Mouse (Mus musculus) liver, embryonic 13.5 days (tissue): Measurements from ENCODE around the gene Lrrc25. TPM values are rescaled to one million over a fixed set of nuclear protein-coding genes. Genes with fewer than 3 reads are reported as not detected.

Experiments
- ATAC-seq: fragments of 200-750 bp; cut with Nextera tagmentation; 2 replicates; pipeline ENCODE4 v1.8.0; 2017; ENCODE audit warnings: low read depth, mild to moderate bottlenecking, moderate number of reproducible peaks, moderate library complexity
- DNase-seq: peaks from one replicate; pipeline ENCODE4 v3.0.0; 2022
- H3K27ac ChIP-seq: fragments of 300-500 bp; sonication (generic); 2 replicates; pipeline ENCODE4 v1.5.1; 2015; ENCODE audit warnings: moderate library complexity, mild to moderate bottlenecking, inconsistent platforms
- H3K27me3 ChIP-seq: fragments of 300-500 bp; sonication (generic); 2 replicates; pipeline ENCODE4 v1.6.1; 2015; ENCODE audit warnings: mild to moderate bottlenecking, inconsistent platforms
- H3K36me3 ChIP-seq: fragments of 300-500 bp; sonication (generic); 2 replicates; pipeline ENCODE4 v1.6.1; 2015; ENCODE audit warnings: mild to moderate bottlenecking, inconsistent platforms
- H3K4me1 ChIP-seq: fragments of 300-500 bp; sonication (generic); replicated peaks from 2 replicates; pipeline ENCODE4 v1.6.1; 2015; ENCODE audit warnings: inconsistent platforms
- H3K4me2 ChIP-seq: fragments of 300-500 bp; sonication (generic); 2 replicates; pipeline ENCODE4 v1.6.1; 2015; ENCODE audit warnings: inconsistent platforms, mild to moderate bottlenecking, moderate library complexity
- H3K4me3 ChIP-seq: fragments of 300-500 bp; sonication (generic); replicated peaks from 2 replicates; pipeline ENCODE4 v1.5.1; 2015; ENCODE audit warnings: mild to moderate bottlenecking, inconsistent platforms
- H3K9ac ChIP-seq: fragments of 300-500 bp; sonication (generic); 2 replicates; pipeline ENCODE4 v1.6.1; 2015; ENCODE audit warnings: mild to moderate bottlenecking, inconsistent platforms
- H3K9me3 ChIP-seq: fragments of 300-500 bp; sonication (generic); replicated peaks from 2 replicates; pipeline ENCODE4 v1.6.1; 2016; ENCODE audit warnings: inconsistent platforms
- WGBS: fragments of 180-500 bp; shearing (Covaris S2); methylation state at CpG from one replicate; pipeline ENCODE4 v1.1.7; 2015; ENCODE audit not compliant: insufficient replicate concordance; 5-methylcytosine and 5-hydroxymethylcytosine counted together
- polyA plus RNA-seq: library from polyadenylated mRNA; unstranded; fragments of >200 nt; fragmentation: Nextera tagmentation; extraction: Ambion mirVana; gene quantifications from 2 replicates; pipeline ENCODE4 v1.2.1, GENCODE M21; 2015

Lrrc25 gene
- polyA plus RNA-seq, 1 experiment from 2014 or later, result 5.4 TPM

GRCm38 (mm10) chr8:70593173-70593572, 22.8 kb upstream of the Lrrc25 start:
- peak overlapping the region; percentile 100 for H3K4me2 ChIP-seq
- DNase-seq (no peak), ATAC-seq (no peak)
- no peaks in the 10 kb centered on the region for H3K9me3 ChIP-seq
- H3K9ac ChIP-seq, result peak overlapping the region; percentile 79
- H3K36me3 ChIP-seq, result peaks cover 68% of the 10 kb centered on the region
- H3K27ac ChIP-seq, result peak overlapping the region; percentile 82
- H3K4me3 ChIP-seq, result peak overlapping the region; percentile 72; the same call in 1 of the 2 replicates
- no peaks in the 10 kb centered on the region for H3K27me3 ChIP-seq
- H3K4me1 ChIP-seq, result peaks cover 63% of the 10 kb centered on the region
- 67% methylated on average over 8 of the region's 8 CpGs for WGBS

GRCm38 (mm10) chr8:70593961-70594609, 21.9 kb upstream of the Lrrc25 start, which contains the start of gene Isyna1:
Gene Isyna1 (plus strand): TSS chr8:70594373.
- peak within 1 kb of the TSS; percentile 79 for H3K9ac ChIP-seq
- ATAC-seq (peak; percentile 88), DNase-seq (peak; percentile 83)
- peak within 1 kb of the TSS; percentile 100 for H3K4me2 ChIP-seq
- under 1% methylated on average over 40 of the region's 40 CpGs for WGBS
- H3K4me1 ChIP-seq, result peaks cover 72% of the 10 kb centered on the region
- peak within 1 kb of the TSS; percentile 72 for H3K4me3 ChIP-seq
- H3K36me3 ChIP-seq, result peaks cover 68% of the 10 kb centered on the region
- no peaks in the 10 kb centered on the region for H3K27me3 ChIP-seq
- H3K9me3 ChIP-seq, result no peaks in the 10 kb centered on the region
- peak within 1 kb of the TSS; percentile 82 for H3K27ac ChIP-seq

DNA sequence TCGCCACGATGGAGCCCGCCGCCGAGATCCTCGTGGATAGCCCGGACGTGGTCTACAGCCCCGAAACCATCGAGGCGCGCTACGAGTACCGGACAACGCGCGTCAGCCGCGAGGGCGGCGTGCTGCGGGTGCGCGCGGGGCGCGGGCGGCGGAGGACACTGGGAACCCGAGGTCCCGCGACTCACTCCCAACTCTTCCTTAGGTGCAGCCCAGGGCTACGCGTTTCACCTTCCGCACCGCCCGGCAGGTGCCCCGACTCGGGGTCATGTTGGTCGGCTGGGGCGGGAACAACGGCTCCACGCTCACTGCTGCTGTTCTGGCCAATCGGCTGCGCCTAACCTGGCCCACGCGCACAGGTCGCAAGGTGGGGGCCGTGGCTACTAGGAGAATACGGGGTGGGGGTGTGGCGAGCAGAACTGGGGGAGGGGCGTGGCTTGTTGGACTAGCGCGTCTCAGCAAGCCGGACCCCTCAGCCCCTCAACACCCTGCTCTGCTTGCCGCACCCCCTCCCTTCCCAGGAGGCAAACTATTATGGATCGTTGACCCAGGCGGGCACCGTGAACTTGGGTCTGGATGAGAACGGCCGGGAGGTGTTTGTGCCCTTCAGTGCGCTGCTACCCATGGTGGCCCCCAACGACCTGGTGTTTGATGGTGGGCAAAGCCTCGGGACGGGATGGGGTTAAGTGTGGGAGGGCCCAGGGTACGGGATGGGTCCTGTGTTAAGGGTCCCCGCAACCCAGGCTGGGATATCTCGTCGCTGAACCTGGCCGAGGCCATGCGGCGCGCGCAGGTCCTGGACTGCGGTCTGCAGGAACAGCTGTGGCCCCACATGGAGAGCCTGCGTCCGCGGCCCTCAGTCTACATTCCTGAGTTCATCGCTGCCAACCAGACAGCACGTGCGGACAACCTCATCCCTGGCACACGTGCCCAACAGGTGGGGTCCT, 21.1 kb upstream of the Lrrc25 start:
- peak overlapping the region; percentile 72 for H3K4me3 ChIP-seq
- peak overlapping the region; percentile 79 for H3K9ac ChIP-seq
- ATAC-seq (peak; percentile 3; the same call in 1 of the 2 replicates), DNase-seq (no peak)
- WGBS, result 6% methylated on average over 82 of the region's 82 CpGs
- H3K36me3 ChIP-seq, result peaks cover 68% of the 10 kb centered on the region
- H3K4me2 ChIP-seq, result peak overlapping the region; percentile 100
- H3K27me3 ChIP-seq, result no peaks in the 10 kb centered on the region
- no peaks in the 10 kb centered on the region for H3K9me3 ChIP-seq
- H3K27ac ChIP-seq, result peak overlapping the region; percentile 82
- peaks cover 80% of the 10 kb centered on the region for H3K4me1 ChIP-seq

GRCm38 (mm10) chr8:70595811-70596210, 20.1 kb upstream of the Lrrc25 start:
- WGBS, result 90% methylated on average over 12 of the region's 12 CpGs
- Histone ChIP-seq H3K9ac (no peak overlapping the region), H3K4me1 (peaks cover 89% of the 10 kb centered on the region), H3K4me2 (peak overlapping the region; percentile 100), H3K4me3 (peak overlapping the region; percentile 72), H3K36me3 (peaks cover 62% of the 10 kb centered on the region), H3K9me3 (no peaks in the 10 kb centered on the region), H3K27ac (no peak overlapping the region), H3K27me3 (no peaks in the 10 kb centered on the region)
- DNase-seq, result no peak
- ATAC-seq, result no peak

DNA sequence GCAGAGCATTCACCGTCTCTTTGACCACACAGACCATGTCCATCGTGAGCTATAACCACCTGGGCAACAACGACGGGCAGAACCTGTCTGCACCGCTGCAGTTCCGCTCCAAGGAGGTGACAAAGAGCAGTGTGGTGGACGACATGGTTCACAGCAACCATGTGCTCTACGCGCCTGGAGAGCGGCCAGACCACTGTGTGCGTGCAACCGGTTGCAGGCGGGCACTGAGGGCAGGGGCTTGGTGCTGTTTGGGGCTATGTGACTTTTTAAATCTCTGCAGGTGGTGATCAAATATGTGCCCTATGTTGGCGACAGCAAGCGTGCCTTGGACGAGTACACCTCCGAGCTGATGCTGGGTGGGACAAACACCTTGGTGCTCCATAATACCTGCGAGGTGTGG, 19.7 kb upstream of the Lrrc25 start:
- Histone ChIP-seq H3K4me1 (peaks cover 93% of the 10 kb centered on the region), H3K9ac (no peak overlapping the region), H3K27ac (no peak overlapping the region), H3K9me3 (no peaks in the 10 kb centered on the region), H3K27me3 (no peaks in the 10 kb centered on the region), H3K4me3 (no peak overlapping the region), H3K36me3 (peaks cover 59% of the 10 kb centered on the region), H3K4me2 (peak overlapping the region; percentile 100)
- WGBS, result 90% methylated on average over 18 of the region's 18 CpGs
- no peak for ATAC-seq
- DNase-seq, result no peak

DNA sequence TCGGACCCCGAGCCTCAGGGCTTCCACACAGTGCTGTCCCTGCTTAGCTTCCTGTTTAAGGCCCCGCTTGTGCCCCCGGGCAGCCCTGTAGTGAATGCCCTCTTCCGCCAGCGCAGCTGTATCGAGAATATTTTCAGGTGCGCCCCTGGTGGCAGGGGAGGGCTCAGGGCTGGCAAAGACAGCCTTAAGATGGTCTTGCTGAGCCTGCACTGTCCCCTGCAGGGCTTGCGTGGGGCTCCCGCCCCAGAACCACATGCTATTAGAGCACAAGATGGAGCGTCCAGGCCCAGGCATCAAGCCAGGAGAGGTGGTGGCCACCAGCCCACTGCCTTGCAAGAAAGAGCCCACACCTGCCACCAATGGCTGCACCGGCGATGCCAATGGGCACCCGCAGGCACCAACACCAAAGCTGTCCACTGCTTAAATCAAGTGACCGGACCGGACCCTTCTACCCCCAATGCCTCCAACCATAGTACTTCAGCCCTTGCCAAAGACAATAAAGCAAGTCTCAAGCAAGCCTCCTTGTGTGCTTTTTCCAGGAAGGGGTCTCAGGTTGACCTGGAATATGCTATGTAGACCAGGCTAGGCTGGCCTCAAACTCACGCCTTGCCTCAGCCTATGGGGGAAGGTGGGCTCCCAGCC, 19.1 kb upstream of the Lrrc25 start:
- no peaks in the 10 kb centered on the region for H3K27me3 ChIP-seq
- no peak overlapping the region for H3K27ac ChIP-seq
- H3K36me3 ChIP-seq, result peaks cover 55% of the 10 kb centered on the region
- no peaks in the 10 kb centered on the region for H3K9me3 ChIP-seq
- H3K4me2 ChIP-seq, result no peak overlapping the region
- H3K9ac ChIP-seq, result no peak overlapping the region
- DNase-seq (no peak), ATAC-seq (no peak)
- peaks cover 96% of the 10 kb centered on the region for H3K4me1 ChIP-seq
- H3K4me3 ChIP-seq, result no peak overlapping the region
- 81% methylated on average over 17 of the region's 17 CpGs for WGBS

DNA sequence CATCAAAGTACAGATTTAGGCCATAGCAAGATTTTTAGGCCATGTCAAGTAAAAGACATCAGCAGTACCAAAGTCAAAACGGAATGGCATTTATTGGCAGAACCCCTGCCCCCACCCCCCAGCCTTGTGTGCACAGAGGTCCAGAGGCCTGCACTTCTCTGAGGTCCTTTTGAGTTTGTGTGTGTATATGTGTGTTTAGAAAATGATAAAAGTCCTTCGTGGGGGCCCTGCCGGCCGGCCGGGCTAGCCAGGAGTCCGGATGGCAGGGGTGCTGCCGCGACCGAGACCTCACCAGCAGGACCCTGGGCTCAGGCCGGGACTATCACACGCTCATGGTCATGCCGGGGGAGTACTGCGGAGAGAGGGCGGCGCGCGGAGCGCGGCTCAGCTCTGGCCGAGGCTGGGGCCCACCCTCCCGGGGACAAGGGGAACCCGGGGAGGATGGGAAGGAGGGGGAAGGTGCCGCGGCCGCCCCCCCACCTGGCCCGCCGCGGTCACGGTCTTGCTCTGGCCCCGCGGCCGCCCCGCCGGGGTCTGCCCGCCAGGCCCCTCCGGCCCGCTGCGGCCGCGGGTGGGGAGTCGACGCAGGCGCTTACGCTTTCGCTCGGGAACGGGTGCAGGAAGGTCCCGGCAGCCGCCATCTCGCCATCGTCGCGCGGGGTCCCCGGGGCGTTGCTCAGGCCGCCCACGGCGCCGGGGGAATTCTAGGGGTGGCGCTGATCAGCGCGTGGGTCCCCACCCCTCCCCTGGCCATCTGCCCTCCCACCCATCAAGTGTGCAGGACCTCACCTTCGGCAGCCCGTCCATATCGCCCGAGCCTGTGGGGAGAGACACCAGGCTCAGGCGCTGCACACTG, 18.3 kb upstream of the Lrrc25 start:
- Histone ChIP-seq H3K36me3 (peaks cover 59% of the 10 kb centered on the region), H3K27me3 (no peaks in the 10 kb centered on the region), H3K27ac (no peak overlapping the region), H3K9me3 (no peaks in the 10 kb centered on the region), H3K9ac (peak overlapping the region; percentile 51), H3K4me1 (peaks cover 97% of the 10 kb centered on the region), H3K4me2 (peak overlapping the region; percentile 60), H3K4me3 (peak overlapping the region; percentile 42)
- WGBS, result 62% methylated on average over 65 of the region's 68 CpGs
- ATAC-seq, result no peak
- DNase-seq, result no peak

DNA sequence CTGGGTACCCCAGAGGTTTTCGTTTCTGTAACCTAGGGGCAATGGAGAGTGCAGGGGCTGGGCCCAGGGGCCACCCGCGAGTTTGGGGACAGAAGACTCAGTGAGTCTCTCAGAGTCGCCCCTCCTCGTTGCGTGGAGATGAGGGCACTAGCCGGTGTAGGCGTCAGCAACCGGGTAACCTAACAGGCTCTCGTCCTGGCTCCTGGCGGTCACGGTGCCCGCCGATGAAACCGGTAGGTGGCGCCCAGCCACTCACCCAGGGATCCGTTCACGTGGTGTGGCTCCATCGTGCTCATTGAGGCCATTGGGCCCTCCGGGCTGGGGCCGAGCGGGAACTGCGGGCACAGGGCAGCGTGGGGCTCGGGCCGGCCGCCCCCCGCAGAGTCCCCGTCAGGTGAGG, 17.7 kb upstream of the Lrrc25 start:
- no peak overlapping the region for H3K27ac ChIP-seq
- no peaks in the 10 kb centered on the region for H3K9me3 ChIP-seq
- peaks cover 92% of the 10 kb centered on the region for H3K4me1 ChIP-seq
- peak overlapping the region; percentile 60 for H3K4me2 ChIP-seq
- WGBS, result 39% methylated on average over 29 of the region's 29 CpGs
- H3K36me3 ChIP-seq, result peaks cover 65% of the 10 kb centered on the region
- H3K9ac ChIP-seq, result peak overlapping the region; percentile 51
- DNase-seq (no peak), ATAC-seq (no peak)
- H3K27me3 ChIP-seq, result no peaks in the 10 kb centered on the region
- H3K4me3 ChIP-seq, result peak overlapping the region; percentile 42

GRCm38 (mm10) chr8:70598722-70599121, 17.2 kb upstream of the Lrrc25 start:
- Histone ChIP-seq H3K27me3 (no peaks in the 10 kb centered on the region), H3K9me3 (no peaks in the 10 kb centered on the region), H3K36me3 (peaks cover 65% of the 10 kb centered on the region), H3K4me1 (peaks cover 88% of the 10 kb centered on the region), H3K9ac (no peak overlapping the region), H3K4me3 (no peak overlapping the region), H3K4me2 (peak overlapping the region; percentile 60), H3K27ac (no peak overlapping the region)
- WGBS, result 70% methylated on average over 10 of the region's 10 CpGs
- ATAC-seq (no peak), DNase-seq (no peak)

- H3K4me2 ChIP-seq, result no peak overlapping the region
- no peak overlapping the region for H3K9ac ChIP-seq
- H3K27ac ChIP-seq, result no peak overlapping the region
- no peak for ATAC-seq
- peaks cover 87% of the 10 kb centered on the region for H3K4me1 ChIP-seq
- no peak for DNase-seq
- no peaks in the 10 kb centered on the region for H3K27me3 ChIP-seq
- H3K9me3 ChIP-seq, result no peaks in the 10 kb centered on the region
- peaks cover 65% of the 10 kb centered on the region for H3K36me3 ChIP-seq
- H3K4me3 ChIP-seq, result no peak overlapping the region
- 71% methylated on average over 12 of the region's 12 CpGs for WGBS
Observed at GRCm38 (mm10) chr8:70599507-70600290, 16.3 kb upstream of the Lrrc25 start.
